Mouse (Mus musculus): ENCODE measurements around the gene Metrnl.

- TF ChIP-seq CTCF (IDR thresholded peaks at IDR 0.05) = no peak
- TF ChIP-seq POLR2A (IDR thresholded peaks at IDR 0.05; ENCODE audit: insufficient read depth, low read depth, low read length) = no peak
These were observed 16.4 kb downstream of the Metrnl start for GRCm38 (mm10) chr11:121717724-121718123.
